Mouse (Mus musculus): ENCODE results near the gene Pgam1. TPM values are rescaled to one million over a fixed set of nuclear protein-coding genes. Genes with fewer than 3 reads are reported as not detected.

Pgam1 gene
- polyA plus RNA-seq, 1 experiment from 2014 or later, result 785 TPM

- H3K9ac ChIP-seq (ENCODE audit: low read length), result peak overlapping the region; percentile 0; the same call in 1 of the 2 replicates
- no peaks in the 10 kb centered on the region for H3K27me3 ChIP-seq (ENCODE audit: control insufficient read depth, insufficient read depth, low read length)
- peaks cover 11% of the 10 kb centered on the region for H3K4me1 ChIP-seq (ENCODE audit: control insufficient read depth, insufficient read depth, low read length)
- peak overlapping the region; percentile 64 for H3K4me3 ChIP-seq (ENCODE audit: low read depth, low read length)
- WGBS, result 50% methylated on average over 7 of the region's 7 CpGs
- H3K36me3 ChIP-seq (ENCODE audit: control insufficient read depth, insufficient read depth, low read length), result peaks cover 5% of the 10 kb centered on the region; the same call in 1 of the 2 replicates
- no peaks in the 10 kb centered on the region for H3K9me3 ChIP-seq (ENCODE audit: control insufficient read depth, low read length)
- peak overlapping the region; percentile 68 for H3K4me2 ChIP-seq
- no peak for DNase-seq (ENCODE audit: low spot score, missing footprints)
- H3K27ac ChIP-seq (ENCODE audit: low read depth, low read length), result no peak overlapping the region
- ATAC-seq (ENCODE audit: low FRiP score), result no peak
Measured at GRCm38 (mm10) chr19:41894959-41895358, 16.8 kb upstream of the Pgam1 start.

- H3K36me3 ChIP-seq (ENCODE audit: control insufficient read depth, insufficient read depth, low read length), result peaks cover 3% of the 10 kb centered on the region; the same call in 1 of the 2 replicates
- no peak within 1 kb of the TSS for H3K27ac ChIP-seq (ENCODE audit: low read depth, low read length)
- peak; percentile 98 for DNase-seq (ENCODE audit: low spot score, missing footprints)
- H3K4me3 ChIP-seq (ENCODE audit: low read depth, low read length), result peak within 1 kb of the TSS; percentile 64
- H3K4me1 ChIP-seq (ENCODE audit: control insufficient read depth, insufficient read depth, low read length), result peaks cover 11% of the 10 kb centered on the region
- peak; percentile 95 for ATAC-seq (ENCODE audit: low FRiP score)
- peak within 1 kb of the TSS; percentile 68 for H3K4me2 ChIP-seq
- no peaks in the 10 kb centered on the region for H3K27me3 ChIP-seq (ENCODE audit: control insufficient read depth, insufficient read depth, low read length)
- WGBS, result 2% methylated on average over 46 of the region's 46 CpGs
- peak within 1 kb of the TSS; percentile 36 for H3K9ac ChIP-seq (ENCODE audit: low read length)
- no peaks in the 10 kb centered on the region for H3K9me3 ChIP-seq (ENCODE audit: control insufficient read depth, low read length)
Measured at GRCm38 (mm10) chr19:41895460-41896318, 16.0 kb upstream of the Pgam1 start, which contains the start of gene Rrp12. Gene Rrp12 (minus strand): TSS chr19:41896173.

- H3K9me3 ChIP-seq (ENCODE audit: control insufficient read depth, low read length), result no peaks in the 10 kb centered on the region
- peak overlapping the region; percentile 68 for H3K4me2 ChIP-seq
- no peak overlapping the region for H3K27ac ChIP-seq (ENCODE audit: low read depth, low read length)
- peaks cover 11% of the 10 kb centered on the region for H3K4me1 ChIP-seq (ENCODE audit: control insufficient read depth, insufficient read depth, low read length)
- H3K9ac ChIP-seq (ENCODE audit: low read length), result peak overlapping the region; percentile 36; the same call in 1 of the 2 replicates
- ATAC-seq (ENCODE audit: low FRiP score) (peak; percentile 47), DNase-seq (ENCODE audit: low spot score, missing footprints) (no peak)
- H3K36me3 ChIP-seq (ENCODE audit: control insufficient read depth, insufficient read depth, low read length), result no peaks in the 10 kb centered on the region
- no peaks in the 10 kb centered on the region for H3K27me3 ChIP-seq (ENCODE audit: control insufficient read depth, insufficient read depth, low read length)
- 15% methylated on average over 18 of the region's 18 CpGs for WGBS
- peak overlapping the region; percentile 64 for H3K4me3 ChIP-seq (ENCODE audit: low read depth, low read length)
Measured at GRCm38 (mm10) chr19:41896319-41896711, 15.4 kb upstream of the Pgam1 start.

- Histone ChIP-seq H3K27me3 (ENCODE audit: control insufficient read depth, insufficient read depth, low read length) (no peaks in the 10 kb centered on the region), H3K9ac (ENCODE audit: low read length) (no peak overlapping the region), H3K4me2 (no peak overlapping the region), H3K4me3 (ENCODE audit: low read depth, low read length) (no peak overlapping the region), H3K27ac (ENCODE audit: low read depth, low read length) (no peak overlapping the region), H3K9me3 (ENCODE audit: control insufficient read depth, low read length) (no peaks in the 10 kb centered on the region), H3K4me1 (ENCODE audit: control insufficient read depth, insufficient read depth, low read length) (peaks cover 11% of the 10 kb centered on the region), H3K36me3 (ENCODE audit: control insufficient read depth, insufficient read depth, low read length) (no peaks in the 10 kb centered on the region)
- DNase-seq (ENCODE audit: low spot score, missing footprints) (peak; percentile 90), ATAC-seq (ENCODE audit: low FRiP score) (no peak)
- 48% methylated on average over 4 of the region's 4 CpGs for WGBS
Measured at GRCm38 (mm10) chr19:41898860-41899259, 12.9 kb upstream of the Pgam1 start.

- Histone ChIP-seq H3K27me3 (ENCODE audit: control insufficient read depth, insufficient read depth, low read length) (no peaks in the 10 kb centered on the region), H3K9ac (ENCODE audit: low read length) (no peak overlapping the region), H3K27ac (ENCODE audit: low read depth, low read length) (no peak overlapping the region), H3K9me3 (ENCODE audit: control insufficient read depth, low read length) (no peaks in the 10 kb centered on the region), H3K4me2 (no peak overlapping the region), H3K4me1 (ENCODE audit: control insufficient read depth, insufficient read depth, low read length) (no peaks in the 10 kb centered on the region; the same call in 1 of the 2 replicates), H3K36me3 (ENCODE audit: control insufficient read depth, insufficient read depth, low read length) (no peaks in the 10 kb centered on the region), H3K4me3 (ENCODE audit: low read depth, low read length) (no peak overlapping the region)
- ATAC-seq (ENCODE audit: low FRiP score) (no peak), DNase-seq (ENCODE audit: low spot score, missing footprints) (no peak)
- 86% methylated on average over 8 of the region's 8 CpGs for WGBS
Measured at GRCm38 (mm10) chr19:41900495-41901090, 11.1 kb upstream of the Pgam1 start.

- H3K4me1 ChIP-seq (ENCODE audit: control insufficient read depth, insufficient read depth, low read length), result no peaks in the 10 kb centered on the region
- ATAC-seq (ENCODE audit: low FRiP score) (no peak), DNase-seq (ENCODE audit: low spot score, missing footprints) (no peak)
- 45% methylated on average over 2 of the region's 2 CpGs for WGBS
- H3K9ac ChIP-seq (ENCODE audit: low read length), result no peak overlapping the region
- no peak overlapping the region for H3K4me3 ChIP-seq (ENCODE audit: low read depth, low read length)
- no peaks in the 10 kb centered on the region for H3K27me3 ChIP-seq (ENCODE audit: control insufficient read depth, insufficient read depth, low read length)
- no peaks in the 10 kb centered on the region for H3K36me3 ChIP-seq (ENCODE audit: control insufficient read depth, insufficient read depth, low read length)
- H3K27ac ChIP-seq (ENCODE audit: low read depth, low read length), result no peak overlapping the region
- no peaks in the 10 kb centered on the region for H3K9me3 ChIP-seq (ENCODE audit: control insufficient read depth, low read length)
- H3K4me2 ChIP-seq, result no peak overlapping the region
Measured at GRCm38 (mm10) chr19:41901696-41902095, 10.0 kb upstream of the Pgam1 start.

- no peak overlapping the region for H3K4me3 ChIP-seq (ENCODE audit: low read depth, low read length)
- ATAC-seq (ENCODE audit: low FRiP score), result no peak
- 80% methylated on average over 10 of the region's 10 CpGs for WGBS
Measured at GRCm38 (mm10) chr19:41902848-41903593, 8.7 kb upstream of the Pgam1 start.

GRCm38 (mm10) chr19:41905246-41905645, 6.5 kb upstream of the Pgam1 start:
- H3K27me3 ChIP-seq (ENCODE audit: control insufficient read depth, insufficient read depth, low read length), result no peaks in the 10 kb centered on the region
- H3K4me3 ChIP-seq (ENCODE audit: low read depth, low read length), result no peak overlapping the region
- no peak overlapping the region for H3K4me2 ChIP-seq
- WGBS, result 90% methylated on average over 2 of the region's 2 CpGs
- H3K4me1 ChIP-seq (ENCODE audit: control insufficient read depth, insufficient read depth, low read length), result no peaks in the 10 kb centered on the region
- H3K27ac ChIP-seq (ENCODE audit: low read depth, low read length), result no peak overlapping the region
- no peaks in the 10 kb centered on the region for H3K9me3 ChIP-seq (ENCODE audit: control insufficient read depth, low read length)
- ATAC-seq (ENCODE audit: low FRiP score), result no peak
- peak; percentile 53 for DNase-seq (ENCODE audit: low spot score, missing footprints)
- H3K36me3 ChIP-seq (ENCODE audit: control insufficient read depth, insufficient read depth, low read length), result no peaks in the 10 kb centered on the region
- no peak overlapping the region for H3K9ac ChIP-seq (ENCODE audit: low read length)

More at GRCm38 (mm10) chr19:41902848-41903593, 8.7 kb upstream of the Pgam1 start:
- no peak overlapping the region for H3K9ac ChIP-seq (ENCODE audit: low read length)
- H3K36me3 ChIP-seq (ENCODE audit: control insufficient read depth, insufficient read depth, low read length), result no peaks in the 10 kb centered on the region
- DNase-seq (ENCODE audit: low spot score, missing footprints), result no peak
- no peaks in the 10 kb centered on the region for H3K4me1 ChIP-seq (ENCODE audit: control insufficient read depth, insufficient read depth, low read length)
- no peak overlapping the region for H3K4me2 ChIP-seq
- H3K27me3 ChIP-seq (ENCODE audit: control insufficient read depth, insufficient read depth, low read length), result no peaks in the 10 kb centered on the region
- no peak overlapping the region for H3K27ac ChIP-seq (ENCODE audit: low read depth, low read length)
- no peaks in the 10 kb centered on the region for H3K9me3 ChIP-seq (ENCODE audit: control insufficient read depth, low read length)
